Mouse (Mus musculus): ENCODE measurements around the gene Pxdc1. TPM values are rescaled to one million over a fixed set of nuclear protein-coding genes. Genes with fewer than 3 reads are reported as not detected.

Gene Pxdc1
- total and polyA plus RNA-seq, 3 experiments, result 0.11 TPM; not detected in 2

DNA sequence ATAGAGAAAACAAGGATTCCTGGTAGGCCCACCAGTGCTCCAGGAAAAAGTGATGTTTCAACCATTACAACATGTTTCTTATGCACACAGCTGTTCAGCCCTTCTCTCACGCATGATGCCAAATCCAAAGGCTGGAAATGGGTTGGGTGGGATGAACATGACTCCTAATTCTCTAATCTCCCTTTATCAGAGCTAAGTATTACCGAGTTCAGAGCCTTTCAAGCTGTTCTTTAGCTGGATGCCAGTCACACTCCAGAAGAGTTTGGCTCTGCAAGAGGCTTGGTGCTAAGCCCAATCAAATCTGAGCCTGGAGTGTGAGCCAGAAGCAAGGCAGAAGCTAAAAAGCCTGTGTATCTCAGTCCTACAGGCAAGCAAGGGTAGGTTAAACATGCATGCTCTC, 40.9 kb downstream of the Pxdc1 start:
- Histone ChIP-seq H3K9me3 (replicated peaks) (no peaks in the 10 kb centered on the region), H3K4me1 (ENCODE audit: insufficient read depth, low read depth, low read length) (no peaks in the 10 kb centered on the region), H3K36me3 (replicated peaks) (no peaks in the 10 kb centered on the region), H3K27me3 (ENCODE audit: insufficient read depth, low read length) (no peaks in the 10 kb centered on the region; the same call in 1 of the 2 replicates), H3K4me3 (ENCODE audit: low read depth, low read length) (no peak overlapping the region)
- ATAC-seq (ENCODE audit: extremely low read depth, insufficient number of reproducible peaks, low FRiP score, poor library complexity, severe bottlenecking) (no peak), DNase-seq (ENCODE audit: low spot score) (no peak)
- no peak for TF ChIP-seq GATA1 (IDR thresholded peaks at IDR 0.05; ENCODE audit: borderline replicate concordance, low read length)
- TF ChIP-seq GATA2 (IDR thresholded peaks at IDR 0.05; ENCODE audit: borderline replicate concordance, low read depth, low read length), result no peak
- no peak for TF ChIP-seq TAL1 (conservative IDR thresholded peaks at IDR 0.05; ENCODE audit: low read depth, low read length)
- no peak for TF ChIP-seq POLR2AphosphoS5 (IDR thresholded peaks at IDR 0.05; ENCODE audit: insufficient replicate concordance, low read depth, low read length)
- no peak for TF ChIP-seq CTCF (IDR thresholded peaks at IDR 0.05; ENCODE audit: low read depth, low read length)

- DNase-seq (ENCODE audit: low spot score) (no peak), ATAC-seq (ENCODE audit: extremely low read depth, insufficient number of reproducible peaks, low FRiP score, poor library complexity, severe bottlenecking) (no peak)
- Histone ChIP-seq H3K27me3 (ENCODE audit: insufficient read depth, low read length) (peaks cover 3% of the 10 kb centered on the region; the same call in 1 of the 2 replicates), H3K4me1 (ENCODE audit: insufficient read depth, low read depth, low read length) (no peaks in the 10 kb centered on the region), H3K36me3 (replicated peaks) (no peaks in the 10 kb centered on the region), H3K4me3 (ENCODE audit: low read depth, low read length) (no peak overlapping the region), H3K9me3 (replicated peaks) (no peaks in the 10 kb centered on the region)
- no peak for TF ChIP-seq POLR2AphosphoS5 (IDR thresholded peaks at IDR 0.05; ENCODE audit: insufficient replicate concordance, low read depth, low read length)
- no peak for TF ChIP-seq TAL1 (conservative IDR thresholded peaks at IDR 0.05; ENCODE audit: low read depth, low read length)
- no peak for TF ChIP-seq GATA2 (IDR thresholded peaks at IDR 0.05; ENCODE audit: borderline replicate concordance, low read depth, low read length)
- no peak for TF ChIP-seq GATA1 (IDR thresholded peaks at IDR 0.05; ENCODE audit: borderline replicate concordance, low read length)
- TF ChIP-seq CTCF (IDR thresholded peaks at IDR 0.05; ENCODE audit: low read depth, low read length), result no peak
These were observed 43.6 kb downstream of the Pxdc1 start for GRCm38 (mm10) chr13:34609711-34610110.

DNA sequence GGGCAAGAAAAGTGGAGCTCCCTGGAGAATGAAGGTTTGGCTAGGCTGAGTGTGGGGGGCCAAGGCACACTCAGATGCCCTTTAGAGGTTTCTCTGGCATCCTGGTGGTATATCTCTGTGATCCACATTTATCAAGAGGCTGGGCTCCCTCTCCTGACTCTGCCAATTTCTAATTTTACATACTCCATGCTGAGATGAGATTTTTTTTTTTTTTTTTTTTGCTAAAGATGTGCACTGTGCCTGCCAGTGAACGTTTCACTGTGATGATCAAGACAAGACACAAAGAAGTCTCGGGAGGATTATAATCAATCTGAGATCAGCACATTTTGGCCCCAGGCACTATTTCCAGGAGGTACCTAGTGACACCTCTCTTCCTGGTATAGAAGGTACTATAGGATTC, 46.2 kb downstream of the Pxdc1 start:
- Histone ChIP-seq H3K4me3 (ENCODE audit: low read depth, low read length) (no peak overlapping the region), H3K9me3 (replicated peaks) (no peaks in the 10 kb centered on the region), H3K36me3 (replicated peaks) (no peaks in the 10 kb centered on the region), H3K4me1 (ENCODE audit: insufficient read depth, low read depth, low read length) (no peaks in the 10 kb centered on the region), H3K27me3 (ENCODE audit: insufficient read depth, low read length) (peaks cover 6% of the 10 kb centered on the region; the same call in 1 of the 2 replicates)
- DNase-seq (ENCODE audit: low spot score) (no peak), ATAC-seq (ENCODE audit: extremely low read depth, insufficient number of reproducible peaks, low FRiP score, poor library complexity, severe bottlenecking) (no peak)
- TF ChIP-seq POLR2AphosphoS5 (IDR thresholded peaks at IDR 0.05; ENCODE audit: insufficient replicate concordance, low read depth, low read length) (no peak), GATA1 (IDR thresholded peaks at IDR 0.05; ENCODE audit: borderline replicate concordance, low read length) (no peak), CTCF (IDR thresholded peaks at IDR 0.05; ENCODE audit: low read depth, low read length) (no peak), TAL1 (conservative IDR thresholded peaks at IDR 0.05; ENCODE audit: low read depth, low read length) (no peak)

DNA sequence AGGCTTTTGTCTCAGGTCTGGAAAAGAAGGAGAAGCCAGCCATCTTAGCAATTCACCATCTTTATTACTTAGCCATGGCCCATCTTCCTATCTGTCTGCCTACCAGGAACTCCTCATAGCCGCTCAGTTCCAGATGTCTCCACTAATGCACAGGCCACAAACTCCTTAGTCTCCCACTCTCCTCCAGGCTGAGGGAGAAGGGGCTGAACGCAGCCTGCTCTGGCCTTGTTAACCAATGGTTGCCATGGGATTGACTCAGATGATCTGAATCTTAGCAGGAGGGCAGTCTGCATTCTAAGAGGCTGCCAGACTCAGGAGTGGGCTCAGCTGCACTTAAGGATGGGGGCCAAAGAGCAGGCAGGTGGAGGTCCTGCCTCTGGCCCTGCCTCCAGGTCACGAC, 47.4 kb downstream of the Pxdc1 start:
- no peaks in the 10 kb centered on the region for H3K36me3 ChIP-seq (replicated peaks)
- no peaks in the 10 kb centered on the region for H3K9me3 ChIP-seq (replicated peaks)
- no peak for ATAC-seq (ENCODE audit: extremely low read depth, insufficient number of reproducible peaks, low FRiP score, poor library complexity, severe bottlenecking)
- H3K4me3 ChIP-seq (ENCODE audit: low read depth, low read length), result no peak overlapping the region
- H3K4me1 ChIP-seq (ENCODE audit: insufficient read depth, low read depth, low read length), result no peaks in the 10 kb centered on the region
- H3K27me3 ChIP-seq (ENCODE audit: insufficient read depth, low read length), result peaks cover 6% of the 10 kb centered on the region; the same call in 1 of the 2 replicates
- no peak for DNase-seq (ENCODE audit: low spot score)
- TF ChIP-seq CTCF (IDR thresholded peaks at IDR 0.05; ENCODE audit: low read depth, low read length) (no peak), GATA1 (IDR thresholded peaks at IDR 0.05; ENCODE audit: borderline replicate concordance, low read length) (no peak), GATA2 (IDR thresholded peaks at IDR 0.05; ENCODE audit: borderline replicate concordance, low read depth, low read length) (no peak), TAL1 (conservative IDR thresholded peaks at IDR 0.05; ENCODE audit: low read depth, low read length) (no peak), POLR2AphosphoS5 (IDR thresholded peaks at IDR 0.05; ENCODE audit: insufficient replicate concordance, low read depth, low read length) (no peak)

DNA sequence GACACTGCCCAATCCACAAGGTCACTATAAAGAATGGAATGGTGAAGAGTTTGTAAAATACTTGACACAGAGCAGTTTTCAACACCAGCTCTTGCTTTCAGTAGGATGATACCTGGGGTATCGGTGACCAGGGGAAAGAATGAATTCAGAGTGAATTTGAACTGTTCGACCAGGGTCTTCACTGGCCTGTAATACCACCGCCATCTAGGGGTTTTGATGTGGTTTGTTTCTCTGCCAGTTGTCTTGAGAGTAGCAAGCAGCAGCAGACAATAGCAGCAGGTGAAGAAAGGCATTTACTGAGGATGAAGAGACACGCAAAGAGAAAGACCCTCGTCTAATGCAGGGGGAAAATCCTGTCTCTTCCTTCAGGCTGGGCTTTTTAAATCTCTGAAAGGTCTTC, 48.1 kb downstream of the Pxdc1 start:
- TF ChIP-seq CTCF (IDR thresholded peaks at IDR 0.05; ENCODE audit: low read depth, low read length) (no peak), GATA2 (IDR thresholded peaks at IDR 0.05; ENCODE audit: borderline replicate concordance, low read depth, low read length) (no peak), POLR2AphosphoS5 (IDR thresholded peaks at IDR 0.05; ENCODE audit: insufficient replicate concordance, low read depth, low read length) (no peak), TAL1 (conservative IDR thresholded peaks at IDR 0.05; ENCODE audit: low read depth, low read length) (no peak), GATA1 (IDR thresholded peaks at IDR 0.05; ENCODE audit: borderline replicate concordance, low read length) (no peak)
- no peak for DNase-seq (ENCODE audit: low spot score)
- Histone ChIP-seq H3K4me1 (ENCODE audit: insufficient read depth, low read depth, low read length) (no peaks in the 10 kb centered on the region), H3K36me3 (replicated peaks) (no peaks in the 10 kb centered on the region), H3K27me3 (ENCODE audit: insufficient read depth, low read length) (peaks cover 6% of the 10 kb centered on the region; the same call in 1 of the 2 replicates), H3K9me3 (replicated peaks) (no peaks in the 10 kb centered on the region), H3K4me3 (ENCODE audit: low read depth, low read length) (no peak overlapping the region)
- no peak for ATAC-seq (ENCODE audit: extremely low read depth, insufficient number of reproducible peaks, low FRiP score, poor library complexity, severe bottlenecking)

GRCm38 (mm10) chr13:34604406-34604805, 48.9 kb downstream of the Pxdc1 start:
- Histone ChIP-seq H3K9me3 (replicated peaks) (no peaks in the 10 kb centered on the region), H3K4me1 (ENCODE audit: insufficient read depth, low read depth, low read length) (no peaks in the 10 kb centered on the region), H3K36me3 (replicated peaks) (no peaks in the 10 kb centered on the region), H3K4me3 (ENCODE audit: low read depth, low read length) (no peak overlapping the region), H3K27me3 (ENCODE audit: insufficient read depth, low read length) (peaks cover 6% of the 10 kb centered on the region; the same call in 1 of the 2 replicates)
- ATAC-seq (ENCODE audit: extremely low read depth, insufficient number of reproducible peaks, low FRiP score, poor library complexity, severe bottlenecking), result no peak
- DNase-seq (ENCODE audit: low spot score), result no peak
- TF ChIP-seq GATA2 (IDR thresholded peaks at IDR 0.05; ENCODE audit: borderline replicate concordance, low read depth, low read length), result no peak
- TF ChIP-seq GATA1 (IDR thresholded peaks at IDR 0.05; ENCODE audit: borderline replicate concordance, low read length), result no peak
- no peak for TF ChIP-seq TAL1 (conservative IDR thresholded peaks at IDR 0.05; ENCODE audit: low read depth, low read length)
- no peak for TF ChIP-seq POLR2AphosphoS5 (IDR thresholded peaks at IDR 0.05; ENCODE audit: insufficient replicate concordance, low read depth, low read length)
- TF ChIP-seq CTCF (IDR thresholded peaks at IDR 0.05; ENCODE audit: low read depth, low read length), result no peak
